Mouse (Mus musculus): ENCODE results near the gene Mgat4e.

DNA sequence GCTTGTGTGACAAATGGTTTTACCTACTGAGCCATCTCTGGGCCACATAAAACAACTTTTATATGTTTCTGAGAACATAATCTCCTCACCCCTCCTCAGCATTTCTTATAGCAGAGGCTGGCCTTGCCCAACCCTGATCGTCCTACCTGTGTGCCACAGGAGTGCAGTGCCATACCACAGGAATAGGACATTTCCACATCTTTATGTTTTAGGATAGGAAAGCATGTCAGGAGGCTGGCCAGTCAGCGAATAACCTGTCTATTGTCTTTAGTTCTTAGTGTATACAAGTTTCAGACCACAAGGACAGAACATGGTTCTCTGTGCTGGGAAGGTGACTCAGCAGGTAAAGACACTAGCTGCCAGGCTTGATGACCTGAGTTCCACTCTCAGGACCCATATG lies 31.3 kb upstream of the Mgat4e start:
- no peak for TF ChIP-seq CTCF (IDR thresholded peaks at IDR 0.05; ENCODE audit: insufficient read depth, low read length)
- no peak for TF ChIP-seq POLR2A (IDR thresholded peaks at IDR 0.05; ENCODE audit: borderline replicate concordance, extremely low read depth, low read depth, low read length)
